Mouse (Mus musculus) ES-Bruce4 (cell line): ENCODE data around the gene Apbb2. TPM values are rescaled to one million over a fixed set of nuclear protein-coding genes. Genes with fewer than 3 reads are reported as not detected.

ENCODE experiments used
- H3K27ac ChIP-seq: 2 replicates; pipeline ENCODE4 v1.5.1; 2012; ENCODE audit warnings: low read length, inconsistent platforms; ENCODE audit not compliant: insufficient read depth
- H3K27me3 ChIP-seq: 2 replicates; pipeline ENCODE4 v1.6.1; 2012; ENCODE audit warnings: mild to moderate bottlenecking, low read length, inconsistent platforms; ENCODE audit not compliant: control insufficient read depth, poor library complexity, insufficient read depth, severe bottlenecking
- H3K36me3 ChIP-seq: 2 replicates; pipeline ENCODE4 v1.6.1; 2012; ENCODE audit warnings: inconsistent platforms, mild to moderate bottlenecking, low read length, moderate library complexity; ENCODE audit not compliant: control insufficient read depth, poor library complexity, insufficient read depth, severe bottlenecking
- H3K4me1 ChIP-seq: one replicate; pipeline ENCODE4 v1.8.1; 2011; ENCODE audit warnings: low read length; ENCODE audit not compliant: control insufficient read depth, insufficient read depth
- H3K4me3 ChIP-seq: 2 replicates; pipeline ENCODE4 v1.5.1; 2011; ENCODE audit warnings: low read depth, mild to moderate bottlenecking, low read length
- H3K9ac ChIP-seq: 2 replicates; pipeline ENCODE4 v1.6.1; 2012; ENCODE audit warnings: low read depth, mild to moderate bottlenecking, inconsistent platforms; ENCODE audit not compliant: poor library complexity, severe bottlenecking
- H3K9me3 ChIP-seq: replicated peaks from 2 replicates; pipeline ENCODE4 v1.6.1; 2012; ENCODE audit warnings: mild to moderate bottlenecking, low read length, inconsistent platforms; ENCODE audit not compliant: control insufficient read depth, poor library complexity, insufficient read depth, severe bottlenecking
- CTCF ChIP-seq: IDR thresholded peaks from one replicate; pipeline ENCODE4 v1.8.1; 2011; ENCODE audit warnings: low read depth, low read length
- EP300 ChIP-seq: IDR thresholded peaks from 2 replicates; pipeline ENCODE4 v1.6.1; 2011; ENCODE audit warnings: low read depth, low read length; ENCODE audit not compliant: insufficient read depth
- POLR2A ChIP-seq: IDR thresholded peaks from one replicate; pipeline ENCODE4 v1.8.1; 2011; ENCODE audit warnings: low read length; ENCODE audit not compliant: insufficient read depth
- polyA plus RNA-seq: library from polyadenylated mRNA; stranded (reverse); fragments of >200 nt; gene quantifications from 2 replicates; pipeline ENCODE4 v1.2.4, GENCODE M21; 2011; ENCODE audit warnings: low read depth; ENCODE audit not compliant: missing spikeins, insufficient read depth, insufficient read length

Gene Apbb2
- polyA plus RNA-seq, 1 experiment = 39.0 TPM

- Histone ChIP-seq H3K9ac (no peak overlapping the region), H3K9me3 (no peaks in the 10 kb centered on the region), H3K4me3 (no peak overlapping the region), H3K27ac (no peak overlapping the region), H3K27me3 (no peaks in the 10 kb centered on the region), H3K36me3 (no peaks in the 10 kb centered on the region), H3K4me1 (no peaks in the 10 kb centered on the region)
- TF ChIP-seq CTCF (peak; percentile 89), EP300 (no peak)
These were observed 292.2 kb downstream of the Apbb2 start for GRCm38 (mm10) chr5:66326395-66326794.

GRCm38 (mm10) chr5:66323603-66324002, 295.0 kb downstream of the Apbb2 start:
- Histone ChIP-seq H3K4me1 (no peaks in the 10 kb centered on the region), H3K9me3 (no peaks in the 10 kb centered on the region), H3K27me3 (no peaks in the 10 kb centered on the region), H3K27ac (no peak overlapping the region), H3K36me3 (no peaks in the 10 kb centered on the region), H3K9ac (no peak overlapping the region), H3K4me3 (no peak overlapping the region)
- TF ChIP-seq POLR2A (no peak), EP300 (no peak), CTCF (no peak)

GRCm38 (mm10) chr5:66323131-66323530, 295.5 kb downstream of the Apbb2 start:
- Histone ChIP-seq H3K36me3 (no peaks in the 10 kb centered on the region), H3K4me1 (no peaks in the 10 kb centered on the region), H3K27ac (no peak overlapping the region), H3K9ac (no peak overlapping the region), H3K9me3 (no peaks in the 10 kb centered on the region), H3K4me3 (no peak overlapping the region), H3K27me3 (no peaks in the 10 kb centered on the region)
- TF ChIP-seq EP300 = no peak
- TF ChIP-seq CTCF = no peak
- no peak for TF ChIP-seq POLR2A

GRCm38 (mm10) chr5:66319827-66320404, 298.7 kb downstream of the Apbb2 start:
- Histone ChIP-seq H3K4me1 (no peaks in the 10 kb centered on the region), H3K4me3 (no peak overlapping the region), H3K36me3 (no peaks in the 10 kb centered on the region), H3K9ac (no peak overlapping the region), H3K9me3 (no peaks in the 10 kb centered on the region), H3K27me3 (no peaks in the 10 kb centered on the region), H3K27ac (no peak overlapping the region)
- TF ChIP-seq POLR2A (no peak), EP300 (no peak), CTCF (no peak)

GRCm38 (mm10) chr5:66319341-66319740, 299.2 kb downstream of the Apbb2 start:
- peak; percentile 59 for TF ChIP-seq CTCF
- no peak for TF ChIP-seq EP300

GRCm38 (mm10) chr5:66315791-66316190, 302.8 kb downstream of the Apbb2 start:
- Histone ChIP-seq H3K27me3 (no peaks in the 10 kb centered on the region), H3K9ac (no peak overlapping the region), H3K36me3 (no peaks in the 10 kb centered on the region), H3K4me3 (no peak overlapping the region), H3K9me3 (no peaks in the 10 kb centered on the region), H3K27ac (no peak overlapping the region), H3K4me1 (no peaks in the 10 kb centered on the region)
- TF ChIP-seq POLR2A = no peak
- no peak for TF ChIP-seq CTCF
- no peak for TF ChIP-seq EP300

More at GRCm38 (mm10) chr5:66319341-66319740, 299.2 kb downstream of the Apbb2 start:
- no peak overlapping the region for H3K4me3 ChIP-seq
- no peak overlapping the region for H3K9ac ChIP-seq
- no peaks in the 10 kb centered on the region for H3K27me3 ChIP-seq
- no peak overlapping the region for H3K27ac ChIP-seq
- H3K36me3 ChIP-seq = no peaks in the 10 kb centered on the region
- no peaks in the 10 kb centered on the region for H3K4me1 ChIP-seq
- H3K9me3 ChIP-seq = no peaks in the 10 kb centered on the region
